Comparison of ENCODE assay signal across 15 mouse cellular contexts in the genomic region with DNA sequence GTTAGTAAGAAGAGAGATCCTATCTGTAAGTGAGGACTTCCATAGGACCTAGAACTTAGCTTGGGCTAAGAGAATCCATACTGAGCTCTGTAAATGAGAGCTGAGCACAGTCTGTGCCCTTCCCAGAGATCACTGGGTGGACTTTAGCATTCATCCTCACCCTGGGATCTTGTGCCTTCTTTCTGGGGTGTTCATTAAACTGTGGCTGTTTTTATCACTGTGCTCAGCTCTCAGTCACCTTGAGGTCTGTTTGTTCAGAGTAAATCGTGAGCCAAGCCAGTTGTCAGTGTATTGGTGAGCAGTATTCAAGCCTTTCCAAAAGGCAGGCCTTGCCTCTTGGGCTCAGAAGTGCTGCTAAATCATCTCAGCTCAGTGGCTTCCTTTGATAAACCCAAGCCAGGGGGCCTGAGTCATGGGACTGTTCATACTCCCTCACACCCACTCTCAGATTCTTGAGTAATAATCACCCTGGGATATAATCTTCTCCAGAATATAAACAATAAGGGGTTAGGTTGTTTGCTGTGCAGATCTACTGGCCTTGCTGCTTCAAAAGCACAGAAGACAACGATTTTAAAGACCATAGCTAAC. TPM values are rescaled to one million over a fixed set of nuclear protein-coding genes. Genes with fewer than 3 reads are reported as not detected.
DNase-seq lines count a peak whose midpoint lies in the region; ATAC-seq and TF ChIP-seq lines count a peak whose summit lies in the region.
"Had no signal": no experiment of that assay in that cellular context is flagged by ENCODE, and none has a peak within 500 bp of the region (broad histone marks: within the 10 kb centered on the region; RNA-seq: fewer than 3 reads in every experiment).

No protein-coding gene starts in this region.

- H3K9me3 ChIP-seq in forebrain, embryonic 11.5 days (ENCODE audit: control insufficient read depth, low read length), result no peaks in the 10 kb centered on the region
- H3K9me3 ChIP-seq: forebrain, embryonic 10.5 days; midbrain, embryonic 15.5 days had no signal

- TF ChIP-seq POLR2A in liver, adult 2 months (IDR thresholded peaks at IDR 0.05; ENCODE audit: extremely low read depth, insufficient read depth, low read length), result no peak

- no peaks in the 10 kb centered on the region for H3K27me3 ChIP-seq in liver, adult 2 months (ENCODE audit: control insufficient read depth, insufficient read depth, low read length)
- no peaks in the 10 kb centered on the region for H3K27me3 ChIP-seq in forebrain, embryonic 11.5 days (ENCODE audit: control insufficient read depth, insufficient read depth, low read length)
- H3K27me3 ChIP-seq: midbrain, embryonic 15.5 days; Patski had no signal

- peak overlapping the region; percentile 40 for H3K27ac ChIP-seq in liver, adult 2 months (replicated peaks; ENCODE audit: insufficient read depth, low read depth, low read length)
- no peak overlapping the region for H3K27ac ChIP-seq in forebrain, embryonic 11.5 days (ENCODE audit: low read depth, low read length)
- H3K27ac ChIP-seq: forebrain, embryonic 10.5 days; macrophage; midbrain, embryonic 15.5 days had no signal

- H3K4me2 ChIP-seq in forebrain, embryonic 11.5 days (ENCODE audit: low read depth, low read length, severe bottlenecking), result no peak overlapping the region
- H3K4me2 ChIP-seq: midbrain, embryonic 15.5 days had no signal

- no peaks in the 10 kb centered on the region for H3K36me3 ChIP-seq in liver, adult 2 months (ENCODE audit: control insufficient read depth, insufficient read depth, low read length)
- H3K36me3 ChIP-seq in forebrain, embryonic 11.5 days (ENCODE audit: control insufficient read depth, insufficient read depth, low read length), result no peaks in the 10 kb centered on the region
- H3K36me3 ChIP-seq: forebrain, embryonic 10.5 days; midbrain, embryonic 15.5 days had no signal

- H3K9ac ChIP-seq in liver, adult 2 months (ENCODE audit: low read depth, low read length), result no peak overlapping the region
- H3K9ac ChIP-seq in forebrain, embryonic 11.5 days (ENCODE audit: low read length), result no peak overlapping the region
- H3K9ac ChIP-seq: midbrain, embryonic 15.5 days had no signal

- peak; percentile 21 for DNase-seq in adrenal gland, postnatal 14 days
- no peak for DNase-seq in adrenal gland, postnatal 10 days
- peak; percentile 94 for DNase-seq in liver, adult 2 months (ENCODE audit: extremely low read depth, low read depth, low spot score)
- DNase-seq in liver, result no peak
- DNase-seq in kidney, postnatal 36 days, result peak; percentile 43 to 73
- peak; percentile 74 for DNase-seq in yolk sac, embryonic 10.5 days (ENCODE audit: low spot score)
- no peak for DNase-seq in forebrain, embryonic 11.5 days (ENCODE audit: low spot score)
- no peak for DNase-seq in thymus, postnatal 25 days
- DNase-seq: cerebellum, adult 2 months; lung, adult 2 months; right cerebral cortex, postnatal 14 days had no signal

- peaks cover 15% of the 10 kb centered on the region for H3K4me1 ChIP-seq in liver, adult 2 months (ENCODE audit: control insufficient read depth, insufficient read depth, low read length)
- no peaks in the 10 kb centered on the region for H3K4me1 ChIP-seq in forebrain, embryonic 11.5 days (replicated peaks; ENCODE audit: control insufficient read depth, insufficient read depth, low read length)
- H3K4me1 ChIP-seq: forebrain, embryonic 10.5 days; midbrain, embryonic 15.5 days had no signal

- ATAC-seq in forebrain, embryonic 11.5 days (replicated peaks; ENCODE audit: low FRiP score), result no peak
- ATAC-seq: midbrain, embryonic 15.5 days; Patski had no signal

- H3K79me2 ChIP-seq in liver, adult 2 months (ENCODE audit: control insufficient read depth, insufficient read depth, low read length), result no peaks in the 10 kb centered on the region

- WGBS in liver, adult 2 months, result 32% methylated on average over 2 of the region's 2 CpGs
- 91% methylated on average over 2 of the region's 2 CpGs for WGBS in forebrain, embryonic 11.5 days

- no peak overlapping the region for H3K4me3 ChIP-seq in liver, adult 2 months (ENCODE audit: insufficient read depth, low read depth, low read length)
- H3K4me3 ChIP-seq in forebrain, embryonic 11.5 days (ENCODE audit: low read depth, low read length), result no peak overlapping the region
- H3K4me3 ChIP-seq: forebrain, embryonic 10.5 days; midbrain, embryonic 15.5 days had no signal

- no peak for TF ChIP-seq CTCF in liver, adult 2 months (IDR thresholded peaks at IDR 0.05; ENCODE audit: low read depth, low read length)

RNA-seq across cellular contexts. Expression of gene Lyve1, which starts 18.8 kb away (rescaled TPM):
- 13.2 and 18.8 TPM in 2 replicates for total RNA-seq in adrenal gland, postnatal 14 days (2021)
- total RNA-seq in adrenal gland, postnatal 10 days (2021), result 10 to 100 TPM; 15.1 to 20.6 TPM
- 6.4 and 16.8 TPM in 2 replicates for total RNA-seq in liver, adult 2 months (2014; rRNA removed)
- 4.5 and 7.8 TPM in 2 replicates for polyA plus RNA-seq in liver, adult 2 months (2012; rRNA removed)
- polyA plus RNA-seq in forebrain, embryonic 11.5 days (2014; fragmentation: Nextera tagmentation; extraction: Ambion mirVana), result 2.1 and 2.8 TPM in 2 replicates
- polyA plus RNA-seq: Patski had no signal

RNA-seq across cellular contexts. Expression of gene Rnf141, which starts 37.6 kb away (rescaled TPM):
- 38.8 and 46.1 TPM in 2 replicates for total RNA-seq in adrenal gland, postnatal 14 days (2021)
- total RNA-seq in adrenal gland, postnatal 10 days (2021), result 10 to 100 TPM; 43.2 to 45.4 TPM
- total RNA-seq in liver, adult 2 months (2014; rRNA removed), result 63.4 and 64.1 TPM in 2 replicates
- polyA plus RNA-seq in liver, adult 2 months (2012; rRNA removed), result 20.6 and 24.1 TPM in 2 replicates
- polyA plus RNA-seq in forebrain, embryonic 11.5 days (2014; fragmentation: Nextera tagmentation; extraction: Ambion mirVana), result 30.6 and 33.2 TPM in 2 replicates

Comparison
In these comparisons a context has a peak if more than half of its experiments do, and no peak if none do; other contexts are left out.
1. DNase-seq: peak in adrenal gland, postnatal 14 days (single experiment), liver, adult 2 months (single experiment), kidney, postnatal 36 days (2 of 2) and yolk sac, embryonic 10.5 days (single experiment); none in adrenal gland, postnatal 10 days (single experiment), liver (single experiment), forebrain, embryonic 11.5 days (single experiment) and thymus, postnatal 25 days (single experiment).